Mouse (Mus musculus) hindbrain, postnatal 0 days (tissue): Measurements from ENCODE around the gene Il1r1. TPM values are rescaled to one million over a fixed set of nuclear protein-coding genes. Genes with fewer than 3 reads are reported as not detected.
A peak's percentile ranks its signal among the peaks of the same experiment; 100 is the strongest.

Experiments used
- ATAC-seq: fragments of 200-750 bp; cut with Nextera tagmentation; 2 replicates; pipeline ENCODE4 v1.8.0; 2017; ENCODE audit warnings: mild to moderate bottlenecking, moderate TSS enrichment, moderate library complexity
- DNase-seq: peaks from one replicate; pipeline ENCODE4 v3.0.0-alpha.2; 2015; ENCODE audit warnings: low spot score
- H3K27ac ChIP-seq: fragments of 300-500 bp; sonication (generic); 2 replicates; pipeline ENCODE4 v1.5.1; 2014; ENCODE audit warnings: mild to moderate bottlenecking
- H3K27me3 ChIP-seq: fragments of 300-500 bp; sonication (generic); 2 replicates; pipeline ENCODE4 v1.6.1; 2014; ENCODE audit warnings: low read length, mixed read lengths; ENCODE audit not compliant: insufficient read depth
- H3K36me3 ChIP-seq: fragments of 300-500 bp; sonication (generic); 2 replicates; pipeline ENCODE4 v1.6.1; 2014; ENCODE audit warnings: low read length, mixed read lengths; ENCODE audit not compliant: insufficient read depth
- H3K4me1 ChIP-seq: fragments of 300-500 bp; sonication (generic); 2 replicates; pipeline ENCODE4 v1.6.1; 2014; ENCODE audit warnings: antibody characterized with exemption, low read length, mixed read lengths; ENCODE audit not compliant: insufficient read depth
- H3K4me2 ChIP-seq: fragments of 300-500 bp; sonication (generic); 2 replicates; pipeline ENCODE4 v1.6.1; 2014; ENCODE audit warnings: low read depth, mild to moderate bottlenecking, low read length, moderate library complexity, mixed read lengths
- H3K4me3 ChIP-seq: fragments of 300-500 bp; sonication (generic); 2 replicates; pipeline ENCODE4 v1.5.1; 2014; ENCODE audit warnings: low read length
- H3K9ac ChIP-seq: fragments of 300-500 bp; sonication (generic); replicated peaks from 2 replicates; pipeline ENCODE4 v1.6.1; 2014; ENCODE audit warnings: mild to moderate bottlenecking, low read length, moderate library complexity, mixed read lengths
- H3K9me3 ChIP-seq: fragments of 300-500 bp; sonication (generic); 2 replicates; pipeline ENCODE4 v1.6.1; 2016; ENCODE audit warnings: low read length, mixed read lengths
- CTCF ChIP-seq: IDR thresholded peaks from 2 replicates; pipeline ENCODE4 v1.5.1; 2016; ENCODE audit warnings: antibody characterized with exemption, control low read depth, low read depth
- WGBS: fragments of 180-500 bp; shearing (Covaris S2); extraction: QIAGEN DNeasy Blood & Tissue Kit; methylation state at CpG from one replicate; pipeline ENCODE4 v1.1.7; 2014; 5-methylcytosine and 5-hydroxymethylcytosine counted together
- polyA plus RNA-seq: library from polyadenylated mRNA; unstranded; fragments of >200 nt; fragmentation: Nextera tagmentation; extraction: Ambion mirVana; gene quantifications from 2 replicates; pipeline ENCODE4 v1.2.1, GENCODE M21; 2015
- total RNA-seq: library from RNA; depleted of rRNA; stranded (reverse); fragments of >200 nt; gene quantifications from 2 replicates; pipeline ENCODE4 v1.2.3, GENCODE M21; 2014

Il1r1 gene
- total and polyA plus RNA-seq, 2 experiments from 2014 or later: 0.63 to 0.78 TPM

DNA sequence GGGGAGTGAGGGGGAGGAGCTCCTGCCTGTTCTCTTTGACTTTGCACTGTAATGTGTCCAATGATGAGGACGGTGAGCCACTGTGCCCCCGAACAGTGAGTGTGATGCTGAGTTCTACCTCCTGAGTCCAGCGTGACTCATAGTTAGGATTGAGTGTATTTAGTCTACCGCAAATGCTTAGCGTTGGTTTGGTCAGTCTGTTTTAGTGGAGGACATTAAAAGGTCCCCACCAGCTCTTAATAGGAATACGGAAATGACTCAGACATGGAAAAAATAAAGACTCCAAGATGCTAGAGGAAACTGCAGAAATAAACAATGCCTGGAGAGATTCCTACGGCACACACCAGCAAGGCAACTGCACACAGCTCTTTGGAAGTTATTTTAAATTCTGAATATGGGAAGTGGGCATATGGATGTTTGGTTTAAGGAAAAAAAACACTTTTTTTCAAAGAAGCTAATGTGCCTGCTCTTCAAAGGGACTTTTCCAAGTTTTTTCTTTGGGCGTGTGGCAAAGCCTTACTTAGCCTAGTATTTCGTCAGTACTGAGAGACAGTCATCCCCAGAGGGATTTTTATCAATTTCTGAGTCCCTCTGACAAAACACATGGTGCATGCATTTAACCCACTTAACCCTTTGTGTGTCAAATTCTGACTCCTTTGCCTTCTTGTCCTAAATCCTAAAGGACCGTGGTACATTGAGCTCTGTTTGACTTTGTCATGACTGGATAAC, 50.6 kb downstream of the Il1r1 start:
- no peak for TF ChIP-seq CTCF
- ATAC-seq (no peak), DNase-seq (no peak)
- Histone ChIP-seq H3K36me3 (no peaks in the 10 kb centered on the region), H3K4me3 (no peak overlapping the region), H3K27ac (no peak overlapping the region), H3K27me3 (no peaks in the 10 kb centered on the region), H3K4me2 (no peak overlapping the region), H3K4me1 (no peaks in the 10 kb centered on the region), H3K9me3 (no peaks in the 10 kb centered on the region), H3K9ac (no peak overlapping the region)
- 79% methylated on average over 10 of the region's 10 CpGs for WGBS

DNA sequence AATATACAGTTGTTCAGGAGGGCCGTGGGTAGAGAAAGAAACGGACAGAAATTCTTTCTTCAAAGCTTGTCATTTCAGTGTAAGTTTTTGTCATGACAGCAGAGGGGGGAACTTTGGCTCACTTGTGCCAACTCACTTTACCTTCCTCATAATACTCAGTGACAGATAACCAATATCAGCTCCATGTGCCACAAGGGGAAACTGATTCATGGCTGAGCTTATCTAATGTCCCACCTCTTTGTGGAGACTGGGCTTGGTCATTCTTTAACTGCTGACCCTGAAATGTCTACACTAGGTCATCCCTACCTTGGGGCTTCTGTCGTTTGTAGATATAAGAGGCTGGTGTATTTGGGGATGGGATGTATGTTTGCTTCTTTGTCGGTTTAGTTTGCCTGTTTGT, 53.1 kb downstream of the Il1r1 start:
- H3K27me3 ChIP-seq: no peaks in the 10 kb centered on the region
- no peak overlapping the region for H3K27ac ChIP-seq
- WGBS: 90% methylated on average over 4 of the region's 4 CpGs
- H3K9me3 ChIP-seq: no peaks in the 10 kb centered on the region
- no peak overlapping the region for H3K4me2 ChIP-seq
- TF ChIP-seq CTCF: no peak
- H3K4me1 ChIP-seq: no peaks in the 10 kb centered on the region
- no peak for ATAC-seq
- no peak for DNase-seq
- no peaks in the 10 kb centered on the region for H3K36me3 ChIP-seq
- no peak overlapping the region for H3K9ac ChIP-seq
- H3K4me3 ChIP-seq: no peak overlapping the region

DNA sequence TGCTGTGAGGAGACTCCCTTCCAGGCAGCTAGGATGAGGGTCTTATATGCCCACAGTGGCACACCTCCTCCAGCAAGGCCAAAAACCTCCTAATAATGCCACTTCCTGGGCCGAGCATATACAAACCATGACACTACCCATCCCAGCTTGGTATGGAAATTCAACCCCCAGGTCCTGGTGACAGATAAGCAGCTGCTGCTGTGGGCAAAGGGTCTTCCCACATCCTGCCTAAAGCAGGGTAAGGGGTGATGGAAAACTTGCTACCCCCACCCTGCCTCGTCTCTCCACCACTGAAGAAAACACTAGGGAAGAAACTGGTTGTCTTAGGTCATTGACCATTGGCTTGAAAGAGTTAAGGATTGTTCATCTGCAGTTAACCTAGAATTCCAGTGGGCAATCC, 53.8 kb downstream of the Il1r1 start:
- WGBS: 94% methylated on average over 2 of the region's 2 CpGs
- Histone ChIP-seq H3K36me3 (no peaks in the 10 kb centered on the region), H3K4me2 (no peak overlapping the region), H3K4me1 (no peaks in the 10 kb centered on the region), H3K9me3 (no peaks in the 10 kb centered on the region), H3K4me3 (no peak overlapping the region), H3K27me3 (no peaks in the 10 kb centered on the region), H3K9ac (no peak overlapping the region), H3K27ac (no peak overlapping the region)
- TF ChIP-seq CTCF: no peak
- DNase-seq (no peak), ATAC-seq (no peak)

DNA sequence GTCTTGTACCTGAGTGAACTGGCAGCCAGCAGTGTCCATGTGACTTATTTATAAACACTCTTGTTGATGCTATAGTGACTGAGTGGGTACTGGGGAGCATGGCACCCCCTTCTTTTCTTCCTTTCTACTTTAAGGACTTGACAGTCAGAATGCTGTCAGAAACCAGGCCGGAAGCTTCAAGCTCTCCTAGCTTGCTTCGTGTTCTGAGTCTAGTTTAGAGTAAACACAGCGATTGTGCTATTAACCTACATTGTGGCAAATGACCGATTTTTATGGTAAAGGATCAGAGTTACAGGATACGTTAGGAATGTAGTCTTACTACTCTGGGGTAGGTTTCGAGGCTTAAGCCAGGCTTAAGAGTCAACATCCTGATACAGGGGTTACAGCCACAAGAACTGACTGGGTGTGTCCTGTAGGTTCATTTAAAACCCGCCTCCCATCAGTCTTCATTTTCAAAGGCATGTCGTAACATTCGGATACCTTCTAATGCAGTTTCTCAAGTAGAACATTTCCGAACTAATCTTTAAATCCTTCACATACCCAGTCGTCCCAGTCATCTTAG, 54.4 kb downstream of the Il1r1 start:
- Histone ChIP-seq H3K4me3 (no peak overlapping the region), H3K9me3 (no peaks in the 10 kb centered on the region)
- TF ChIP-seq CTCF: no peak

DNA sequence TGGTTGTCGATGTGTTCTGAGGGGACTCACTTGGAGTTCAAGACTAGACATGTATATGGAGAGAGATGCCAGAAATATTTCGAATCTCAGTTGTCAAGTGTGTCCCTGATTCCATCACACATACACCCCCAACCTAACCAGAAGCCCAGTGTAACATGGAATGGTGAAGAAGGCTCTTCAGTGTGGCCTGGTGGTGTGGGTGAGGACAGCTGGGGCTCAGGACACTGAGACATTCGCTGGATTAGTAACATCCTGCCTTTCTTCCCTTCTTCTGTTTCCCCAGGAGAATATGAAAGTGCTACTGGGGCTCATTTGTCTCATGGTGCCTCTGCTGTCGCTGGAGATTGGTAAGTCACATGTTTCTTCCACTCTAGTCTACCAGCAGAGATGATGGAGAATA, 57.1 kb downstream of the Il1r1 start:
- DNase-seq: no peak
- no peaks in the 10 kb centered on the region for H3K4me1 ChIP-seq
- 70% methylated on average over 4 of the region's 4 CpGs for WGBS
- H3K4me3 ChIP-seq: no peak overlapping the region
- H3K9ac ChIP-seq: no peak overlapping the region
- TF ChIP-seq CTCF: no peak
- no peak overlapping the region for H3K4me2 ChIP-seq
- H3K36me3 ChIP-seq: no peaks in the 10 kb centered on the region
- no peaks in the 10 kb centered on the region for H3K27me3 ChIP-seq
- ATAC-seq: no peak
- H3K9me3 ChIP-seq: no peaks in the 10 kb centered on the region
- no peak overlapping the region for H3K27ac ChIP-seq

More for the DNA sequence above, 54.4 kb downstream of the Il1r1 start:
- H3K27ac ChIP-seq: no peak overlapping the region
- no peaks in the 10 kb centered on the region for H3K36me3 ChIP-seq
- H3K4me2 ChIP-seq: no peak overlapping the region
- no peaks in the 10 kb centered on the region for H3K4me1 ChIP-seq
- 90% methylated on average over 11 of the region's 11 CpGs for WGBS
- no peak overlapping the region for H3K9ac ChIP-seq
- DNase-seq (no peak), ATAC-seq (no peak)
- H3K27me3 ChIP-seq: no peaks in the 10 kb centered on the region

DNA sequence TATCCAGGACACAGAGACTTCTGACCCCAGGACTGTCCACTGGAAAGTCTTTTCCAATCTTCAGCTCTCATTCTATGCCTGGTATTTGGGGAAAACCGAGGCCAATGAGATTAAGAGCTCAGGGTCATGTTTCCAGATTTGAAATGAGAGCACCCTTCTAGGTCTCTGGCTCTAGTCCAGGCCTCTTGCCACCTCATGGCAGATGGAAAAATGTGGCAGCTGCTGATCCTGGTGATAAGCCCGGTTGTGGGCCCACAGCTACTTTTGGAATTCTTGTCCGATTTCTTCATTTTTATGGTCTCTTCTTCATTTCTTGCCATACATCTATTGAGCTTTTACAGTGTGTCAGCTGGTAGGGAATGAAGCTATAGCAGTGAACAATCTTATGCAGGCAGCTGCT, 57.5 kb downstream of the Il1r1 start:
- H3K9me3 ChIP-seq: no peaks in the 10 kb centered on the region
- peak; percentile 53 for DNase-seq
- no peaks in the 10 kb centered on the region for H3K27me3 ChIP-seq
- no peaks in the 10 kb centered on the region for H3K36me3 ChIP-seq
- no peak overlapping the region for H3K4me3 ChIP-seq
- TF ChIP-seq CTCF: no peak
- no peak overlapping the region for H3K27ac ChIP-seq
- ATAC-seq: no peak
- no peak overlapping the region for H3K4me2 ChIP-seq
- H3K4me1 ChIP-seq: no peaks in the 10 kb centered on the region
- H3K9ac ChIP-seq: no peak overlapping the region
- WGBS: 69% methylated on average over 3 of the region's 3 CpGs

DNA sequence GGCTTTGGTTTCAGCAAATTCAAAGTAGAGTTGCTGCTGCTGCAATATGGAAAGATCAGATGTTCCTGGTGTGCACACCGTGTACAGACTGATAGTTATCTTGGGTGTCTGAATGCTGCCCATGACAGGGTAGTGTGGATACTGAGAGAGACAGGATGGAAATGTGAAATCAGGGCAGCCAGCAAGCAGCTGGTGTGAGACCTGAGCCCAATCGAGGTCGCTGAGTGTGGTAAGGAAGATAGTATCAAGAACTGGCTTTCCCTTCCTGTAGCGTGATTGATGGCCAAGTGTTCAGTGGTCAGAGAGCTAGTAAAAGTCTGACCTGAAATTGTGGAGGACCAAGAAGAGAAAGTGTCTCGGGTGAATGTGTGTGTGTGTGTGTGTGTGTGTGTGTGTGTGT, 59.1 kb downstream of the Il1r1 start:
- no peak overlapping the region for H3K4me2 ChIP-seq
- WGBS: 79% methylated on average over 5 of the region's 5 CpGs
- no peaks in the 10 kb centered on the region for H3K27me3 ChIP-seq
- DNase-seq: no peak
- no peak for TF ChIP-seq CTCF
- H3K4me3 ChIP-seq: no peak overlapping the region
- H3K9ac ChIP-seq: no peak overlapping the region
- H3K9me3 ChIP-seq: no peaks in the 10 kb centered on the region
- ATAC-seq: no peak
- H3K4me1 ChIP-seq: no peaks in the 10 kb centered on the region
- H3K27ac ChIP-seq: no peak overlapping the region
- no peaks in the 10 kb centered on the region for H3K36me3 ChIP-seq
